Mouse (Mus musculus) kidney, adult 18-20 months (tissue): ENCODE data around the gene Olfr362.
"Not testable (repeated sequence)": the region's sequence is repeated elsewhere in the genome, so short reads cannot be mapped to it uniquely, and the experiment has no call there.

ENCODE experiments used
- DNase-seq: peaks from one replicate; pipeline ENCODE4 v3.0.0; 2021

The Olfr362 gene

DNA sequence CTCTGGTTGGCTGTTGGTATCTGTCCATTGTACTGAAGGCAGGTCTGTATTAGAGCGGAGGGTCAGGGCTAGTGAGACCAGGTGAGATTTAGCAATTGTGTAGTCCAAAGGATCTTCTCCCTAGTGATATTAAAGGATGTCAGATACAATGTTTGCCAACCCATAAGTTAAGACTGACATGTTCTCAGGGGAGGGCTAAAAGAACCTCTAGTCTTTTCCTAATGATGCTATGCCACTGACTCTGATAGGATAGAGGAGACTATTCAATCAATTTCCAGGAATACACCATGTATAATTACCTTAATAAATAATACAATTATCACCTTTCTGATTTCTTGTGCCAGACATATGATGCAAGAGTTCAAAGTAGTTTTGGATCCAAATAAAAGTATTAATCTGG, at the start of gene Olfr362:
TSS of gene Olfr362 (minus strand) at position 101 of the 400 bp plus-strand sequence.
- no peak for DNase-seq

DNA sequence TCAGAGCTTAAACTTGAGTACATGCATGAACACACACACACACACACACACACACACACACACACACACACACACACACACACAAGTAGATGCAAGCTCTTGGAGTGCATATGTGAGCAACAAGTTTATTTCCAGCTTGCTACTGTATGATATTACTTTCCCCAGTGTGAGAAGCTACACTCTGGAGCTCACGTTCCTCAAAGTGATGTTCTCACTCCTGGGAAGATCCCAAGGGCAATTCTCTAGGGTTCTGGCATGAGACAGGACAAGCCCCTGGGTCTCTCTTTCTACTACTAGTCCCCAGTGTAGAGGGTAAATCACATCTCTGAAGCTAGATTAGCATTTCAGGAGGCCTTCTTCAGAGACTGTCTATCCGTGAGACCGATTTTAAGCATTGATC, 21.3 kb upstream of the Olfr362 start, which contains the start of gene Olfr364-ps1:
TSS of gene Olfr364-ps1 (plus strand) at position 301 of the 400 bp plus-strand sequence.
- DNase-seq, result no peak

DNA sequence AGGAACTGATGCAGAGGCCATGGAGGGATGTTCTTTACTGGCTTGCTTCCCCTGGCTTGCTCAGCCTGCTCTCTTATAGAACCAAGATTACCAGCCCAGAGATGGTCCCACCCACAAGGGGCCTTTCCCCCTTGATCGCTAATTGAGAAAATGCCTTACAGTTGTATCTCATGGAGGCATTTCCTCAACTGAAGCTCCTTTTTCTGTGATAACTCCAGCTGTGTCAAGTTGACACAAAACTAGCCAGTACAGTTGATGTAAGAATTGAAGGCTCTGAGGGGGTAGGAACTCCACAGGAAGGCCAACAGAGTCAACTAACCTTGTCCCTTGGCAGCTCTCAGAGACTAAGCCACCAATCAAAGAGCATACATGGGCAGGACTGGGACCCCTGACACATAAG, 28.5 kb downstream of the Olfr362 start, which contains the start of gene Olfr361:
TSS of gene Olfr361 (minus strand) at position 101 of the 400 bp plus-strand sequence.
- DNase-seq, result not testable (repeated sequence)

DNA sequence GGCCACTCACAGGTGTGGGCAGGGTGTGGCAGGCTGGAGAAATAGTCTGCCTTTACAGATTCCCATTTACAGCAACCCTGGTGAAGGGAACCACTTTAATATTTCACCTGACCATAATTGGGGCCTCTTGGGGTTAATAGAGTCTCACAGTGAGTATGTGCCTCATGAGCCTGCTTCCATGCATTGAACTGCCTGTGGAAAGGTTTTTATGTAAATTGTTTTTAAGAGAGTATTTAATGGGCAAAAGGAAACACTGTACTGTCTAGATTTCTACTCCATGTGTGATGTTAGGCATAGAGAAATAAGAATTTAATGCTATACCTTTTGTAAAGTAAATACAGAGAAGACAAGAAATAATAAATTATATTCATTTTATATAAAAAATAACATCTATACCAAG, 52.3 kb downstream of the Olfr362 start, which contains the start of gene Olfr360:
TSS of gene Olfr360 (plus strand) at position 301 of the 400 bp plus-strand sequence.
- DNase-seq, result no peak
